Mouse (Mus musculus): ENCODE measurements at regions not wholly inside any gene's neighbourhood (a gene's known extent, or its start where the extent isn't known, plus 50 kb on each side); places are given as distances from the start of the nearest gene placed in this dataset.

DNA sequence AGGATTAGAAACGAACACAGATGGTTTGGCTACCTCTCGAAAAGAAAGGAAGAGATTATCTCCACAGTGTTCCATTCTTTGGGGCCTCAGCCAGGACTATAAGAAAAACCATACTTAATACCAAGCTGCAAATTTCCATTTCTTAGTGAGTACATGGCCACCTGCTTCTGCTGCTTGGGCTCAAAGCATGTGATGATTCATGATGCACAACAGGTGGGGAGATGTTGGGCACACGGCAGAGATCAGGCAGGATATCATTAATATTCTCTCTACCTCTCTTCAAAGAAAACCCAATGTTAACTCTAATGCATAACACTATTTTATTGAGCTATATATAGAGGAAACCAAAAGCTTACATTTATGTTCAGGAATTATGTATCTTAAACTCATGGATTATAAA lies 131.3 kb downstream of the Tmem182 start:
- no peak for TF ChIP-seq CTCF (IDR thresholded peaks at IDR 0.05; ENCODE audit: low read depth, low read length)
- no peak for TF ChIP-seq TAL1 (conservative IDR thresholded peaks at IDR 0.05; ENCODE audit: low read depth, low read length)
